ENCODE assay signal across 8 mouse cellular contexts in the genomic region with DNA sequence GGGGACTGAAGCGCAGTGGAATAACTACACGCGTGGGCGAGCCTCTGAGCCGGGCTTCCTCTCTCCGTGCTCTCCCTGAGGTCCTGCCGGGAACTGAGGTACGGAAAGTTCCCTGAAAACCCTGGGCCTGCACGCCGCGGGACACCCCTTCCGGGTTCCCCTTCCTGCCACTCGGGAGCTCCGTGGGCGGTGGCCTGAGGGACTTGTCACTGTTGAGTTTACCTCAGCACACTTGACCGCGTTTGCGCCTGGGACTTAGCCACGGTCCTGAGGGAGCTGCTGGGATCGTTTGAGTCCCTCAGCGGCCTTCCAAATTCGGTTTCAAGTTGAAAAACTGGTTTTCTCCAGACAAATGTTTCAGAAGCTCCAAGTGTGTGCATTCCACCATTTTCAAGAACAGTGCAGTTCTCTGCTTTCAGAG. TPM values are rescaled to one million over a fixed set of nuclear protein-coding genes. Genes with fewer than 3 reads are reported as not detected.
DNase-seq lines count a peak whose midpoint lies in the region; ATAC-seq lines count a peak whose summit lies in the region.

No protein-coding gene starts in this region.

- ATAC-seq in heart, embryonic 12.5 days (ENCODE audit: insufficient number of reproducible peaks, low FRiP score): peak; percentile 72
- ATAC-seq in kidney, embryonic 16.5 days (ENCODE audit: low FRiP score, low TSS enrichment): peak; percentile 64

- H3K4me3 ChIP-seq in heart, embryonic 12.5 days: peak overlapping the region; percentile 95
- H3K4me3 ChIP-seq in kidney, embryonic 16.5 days (ENCODE audit: low read length): peak overlapping the region; percentile 97

- no peaks in the 10 kb centered on the region for H3K27me3 ChIP-seq in heart, embryonic 12.5 days (replicated peaks)
- H3K27me3 ChIP-seq in kidney, embryonic 16.5 days (ENCODE audit: insufficient read depth, low read length): no peaks in the 10 kb centered on the region

- peak overlapping the region; percentile 95 for H3K4me2 ChIP-seq in heart, embryonic 12.5 days
- H3K4me2 ChIP-seq in kidney, embryonic 16.5 days (replicated peaks; ENCODE audit: low read depth, low read length): peak overlapping the region; percentile 87

- under 1% methylated on average over 22 of the region's 22 CpGs for WGBS in heart, embryonic 12.5 days
- under 1% methylated on average over 22 of the region's 22 CpGs for WGBS in kidney, embryonic 16.5 days

- no peaks in the 10 kb centered on the region for H3K36me3 ChIP-seq in heart, embryonic 12.5 days
- no peaks in the 10 kb centered on the region for H3K36me3 ChIP-seq in kidney, embryonic 16.5 days (ENCODE audit: insufficient read depth, low read length)

- H3K27ac ChIP-seq in heart, embryonic 12.5 days (ENCODE audit: poor library complexity, severe bottlenecking): peak overlapping the region; percentile 96
- peak overlapping the region; percentile 96 for H3K27ac ChIP-seq in kidney, embryonic 16.5 days (ENCODE audit: low read length)

- H3K4me1 ChIP-seq in heart, embryonic 12.5 days (replicated peaks): peaks cover 24% of the 10 kb centered on the region
- peaks cover 27% of the 10 kb centered on the region for H3K4me1 ChIP-seq in kidney, embryonic 16.5 days (ENCODE audit: insufficient read depth, low read length)

- DNase-seq in urinary bladder, adult 18-20 months (ENCODE audit: low spot score in 2 of 2): peak; percentile 68 to 71
- no peak for DNase-seq in urinary bladder, adult 2 months (ENCODE audit: low spot score)
- DNase-seq in embryo, embryonic 11 days: peak; percentile 64
- peak; percentile 85 for DNase-seq in lung, postnatal 25 days (ENCODE audit: low spot score)
- DNase-seq in spleen, adult 18-20 months: peak; percentile 67 to 70
- no peak for DNase-seq in cerebellum, adult 8-10 months

- peak overlapping the region; percentile 97 for H3K9ac ChIP-seq in heart, embryonic 12.5 days
- H3K9ac ChIP-seq in kidney, embryonic 16.5 days (replicated peaks; ENCODE audit: low read length): peak overlapping the region; percentile 97

- H3K9me3 ChIP-seq in heart, embryonic 12.5 days (replicated peaks): no peaks in the 10 kb centered on the region
- H3K9me3 ChIP-seq in kidney, embryonic 16.5 days (ENCODE audit: low read length): no peaks in the 10 kb centered on the region

RNA-seq across cellular contexts. Expression of gene Ints13, which starts 0.5 kb away (rescaled TPM):
- 48.0 and 54.4 TPM in 2 replicates for polyA plus RNA-seq in urinary bladder, adult 2 months (2012; rRNA removed)
- polyA plus RNA-seq in heart, embryonic 12.5 days (2016; fragmentation: Nextera tagmentation; extraction: Ambion mirVana): 57.4 and 60.5 TPM in 2 replicates
- polyA plus RNA-seq in kidney, embryonic 16.5 days (2015; fragmentation: Nextera tagmentation; extraction: Ambion mirVana): 79.5 and 83.1 TPM in 2 replicates

RNA-seq across cellular contexts. Expression of gene Fgfr1op2, which starts 1.1 kb away (rescaled TPM):
- 83.9 and 91.5 TPM in 2 replicates for polyA plus RNA-seq in urinary bladder, adult 2 months (2012; rRNA removed)
- 85.9 and 87.0 TPM in 2 replicates for polyA plus RNA-seq in heart, embryonic 12.5 days (2016; fragmentation: Nextera tagmentation; extraction: Ambion mirVana)
- polyA plus RNA-seq in kidney, embryonic 16.5 days (2015; fragmentation: Nextera tagmentation; extraction: Ambion mirVana): 92.6 and 92.7 TPM in 2 replicates

Comparison
In these comparisons a context has a peak if more than half of its experiments do, and no peak if none do; other contexts are left out.
1. DNase-seq: peak in urinary bladder, adult 18-20 months (2 of 2), embryo, embryonic 11 days (single experiment), lung, postnatal 25 days (single experiment) and spleen, adult 18-20 months (2 of 2); none in urinary bladder, adult 2 months (single experiment) and cerebellum, adult 8-10 months (single experiment).